Mouse (Mus musculus) kidney, adult 2 months (tissue): ENCODE data around the gene Slc9a3r2. TPM values are rescaled to one million over a fixed set of nuclear protein-coding genes. Genes with fewer than 3 reads are reported as not detected.

Experiments used
- DNase-seq: peaks from one replicate; pipeline ENCODE4 v3.0.0; 2021
- H3K27ac ChIP-seq: fragments of 200-500 bp; 2 replicates; pipeline ENCODE4 v1.5.1; 2012; ENCODE audit warnings: low read depth, low read length, control low read depth, inconsistent platforms; ENCODE audit not compliant: insufficient read depth
- H3K27me3 ChIP-seq: fragments of 200-500 bp; replicated peaks from 2 replicates; pipeline ENCODE4 v1.6.1; 2012; ENCODE audit warnings: mild to moderate bottlenecking, moderate library complexity, low read length, inconsistent platforms; ENCODE audit not compliant: control insufficient read depth, insufficient read depth
- H3K36me3 ChIP-seq: fragments of 200-500 bp; 2 replicates; pipeline ENCODE4 v1.6.1; 2012; ENCODE audit warnings: mild to moderate bottlenecking, moderate library complexity, low read length, inconsistent platforms; ENCODE audit not compliant: control insufficient read depth, insufficient read depth
- H3K4me1 ChIP-seq: fragments of 200-500 bp; 2 replicates; pipeline ENCODE4 v1.6.1; 2011; ENCODE audit warnings: low read length; ENCODE audit not compliant: control insufficient read depth, insufficient read depth
- H3K4me3 ChIP-seq: fragments of 200-500 bp; 2 replicates; pipeline ENCODE4 v1.5.1; 2011; ENCODE audit warnings: mild to moderate bottlenecking, low read depth, low read length, control low read depth; ENCODE audit not compliant: insufficient read depth
- CTCF ChIP-seq: fragments of 200-500 bp; conservative IDR thresholded peaks from 2 replicates; pipeline ENCODE4 v1.5.1; 2011; ENCODE audit warnings: low read depth, mild to moderate bottlenecking, control low read depth, low read length, moderate library complexity, mixed read lengths; ENCODE audit not compliant: insufficient read depth, insufficient read length
- POLR2A ChIP-seq: fragments of 200-500 bp; IDR thresholded peaks from one replicate; pipeline ENCODE4 v1.6.1; 2011; ENCODE audit warnings: low read depth, low read length, control low read depth
- WGBS: fragments of 180-500 bp; shearing (Covaris S2); methylation state at CpG from one replicate; pipeline ENCODE4 v1.1.7; 2018; 5-methylcytosine and 5-hydroxymethylcytosine counted together
- polyA plus RNA-seq: library from polyadenylated mRNA; depleted of rRNA; stranded (reverse); fragments of >200 nt; gene quantifications from 2 replicates; pipeline ENCODE4 v1.2.3, GENCODE M21; 2012

Gene Slc9a3r2
- polyA plus RNA-seq, 1 experiment: 111 TPM

GRCm38 (mm10) chr17:24642791-24643343, 7.3 kb downstream of the Slc9a3r2 start:
- peak overlapping the region; percentile 96 for H3K27ac ChIP-seq
- H3K36me3 ChIP-seq: no peaks in the 10 kb centered on the region
- 0 out of 2 replicates have a peak, but pooled peaks cover 3% of the 10 kb centered on the region for H3K4me1 ChIP-seq
- WGBS: 56% methylated on average over 6 of the region's 6 CpGs
- no peaks in the 10 kb centered on the region for H3K27me3 ChIP-seq
- no peak for TF ChIP-seq CTCF
- no peak for TF ChIP-seq POLR2A
- H3K4me3 ChIP-seq: peak overlapping the region; percentile 58
- no peak for DNase-seq

GRCm38 (mm10) chr17:24641944-24642343, 8.2 kb downstream of the Slc9a3r2 start:
- DNase-seq: no peak
- H3K4me3 ChIP-seq: peak overlapping the region; percentile 58
- 84% methylated on average over 14 of the region's 14 CpGs for WGBS
- TF ChIP-seq POLR2A (no peak), CTCF (no peak)
- no peak overlapping the region for H3K27ac ChIP-seq
- no peaks in the 10 kb centered on the region for H3K27me3 ChIP-seq
- H3K36me3 ChIP-seq: no peaks in the 10 kb centered on the region
- 0 out of 2 replicates have a peak, but pooled peaks cover 3% of the 10 kb centered on the region for H3K4me1 ChIP-seq

DNA sequence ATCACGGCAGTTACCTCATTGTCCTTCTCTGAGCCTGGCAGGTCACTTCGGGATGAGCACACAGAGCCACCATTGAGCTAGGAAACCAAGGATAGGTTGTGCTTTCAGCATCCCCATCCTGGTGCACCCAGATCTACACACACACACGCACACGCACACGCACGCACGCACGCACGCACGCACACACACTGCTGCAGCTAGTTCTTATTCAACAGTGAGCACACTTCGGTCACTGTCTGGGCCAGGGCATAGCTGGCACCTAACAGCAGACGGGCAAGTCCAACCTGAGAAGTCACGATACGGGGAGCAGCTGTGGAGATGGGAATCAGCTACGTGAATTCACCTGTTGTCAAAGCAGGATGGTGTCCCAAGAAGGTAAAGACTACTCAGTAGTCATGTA, 9.5 kb downstream of the Slc9a3r2 start:
- no peak overlapping the region for H3K27ac ChIP-seq
- no peaks in the 10 kb centered on the region for H3K27me3 ChIP-seq
- 0 out of 2 replicates have a peak, but pooled peaks cover 3% of the 10 kb centered on the region for H3K4me1 ChIP-seq
- H3K4me3 ChIP-seq: no peak overlapping the region
- 89% methylated on average over 15 of the region's 15 CpGs for WGBS
- no peaks in the 10 kb centered on the region for H3K36me3 ChIP-seq
- DNase-seq: no peak
- TF ChIP-seq POLR2A (no peak), CTCF (no peak)

DNA sequence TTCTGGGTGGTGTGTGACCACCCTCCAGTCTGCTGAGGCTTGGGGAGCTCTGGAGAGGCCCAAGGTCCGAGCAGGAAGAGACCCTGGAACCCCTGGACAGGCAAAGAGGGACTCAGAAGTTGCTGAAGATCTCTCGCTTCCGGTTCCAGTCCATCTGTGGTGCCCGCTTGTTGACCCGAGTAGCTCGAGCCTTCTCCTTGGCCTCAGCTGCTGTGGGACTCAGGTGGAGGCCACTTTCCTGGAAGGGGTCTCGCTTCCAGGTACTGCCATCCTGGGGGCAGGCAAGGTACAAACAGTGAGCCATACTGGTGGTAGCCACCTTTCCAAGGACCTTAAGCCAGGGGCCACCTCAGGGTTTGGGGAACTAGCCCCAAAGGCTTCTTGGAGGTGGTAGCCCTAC, 10.0 kb downstream of the Slc9a3r2 start:
- Histone ChIP-seq H3K4me3 (no peak overlapping the region), H3K4me1 (0 out of 2 replicates have a peak, but pooled peaks cover 6% of the 10 kb centered on the region), H3K36me3 (no peaks in the 10 kb centered on the region), H3K27ac (peak overlapping the region; percentile 19), H3K27me3 (no peaks in the 10 kb centered on the region)
- TF ChIP-seq CTCF: no peak
- TF ChIP-seq POLR2A: no peak
- 85% methylated on average over 7 of the region's 7 CpGs for WGBS
- DNase-seq: no peak

DNA sequence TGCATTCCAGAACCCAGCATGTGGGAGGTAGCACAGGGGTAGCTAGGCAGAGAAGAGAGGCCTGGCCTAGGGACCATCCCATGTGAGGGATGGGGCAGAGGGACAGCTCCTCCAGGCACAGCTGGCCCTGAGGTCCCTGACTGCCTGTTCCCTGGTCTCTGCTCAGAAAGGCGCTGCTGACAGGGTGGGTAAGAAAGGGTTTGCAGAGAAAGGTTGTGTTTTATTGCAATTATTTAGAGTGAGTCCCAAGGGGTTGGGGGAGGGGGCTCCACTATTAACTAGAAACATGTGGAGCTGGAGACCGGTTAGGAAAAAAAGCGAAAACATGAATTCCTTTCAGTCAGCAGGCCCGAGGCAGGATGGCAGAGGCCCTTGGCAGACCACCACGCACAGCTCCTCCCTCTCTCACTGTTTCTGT, 10.5 kb downstream of the Slc9a3r2 start:
- Histone ChIP-seq H3K27ac (peak overlapping the region; percentile 19), H3K4me3 (no peak overlapping the region), H3K36me3 (no peaks in the 10 kb centered on the region), H3K27me3 (no peaks in the 10 kb centered on the region), H3K4me1 (0 out of 2 replicates have a peak, but pooled peaks cover 6% of the 10 kb centered on the region)
- TF ChIP-seq CTCF: no peak
- TF ChIP-seq POLR2A: no peak
- no peak for DNase-seq
- WGBS: 63% methylated on average over 5 of the region's 5 CpGs

- 0 out of 2 replicates have a peak, but pooled peaks cover 6% of the 10 kb centered on the region for H3K4me1 ChIP-seq
- no peaks in the 10 kb centered on the region for H3K36me3 ChIP-seq
- no peaks in the 10 kb centered on the region for H3K27me3 ChIP-seq
- peak; percentile 69 for DNase-seq
- no peak overlapping the region for H3K4me3 ChIP-seq
- 57% methylated on average over 9 of the region's 9 CpGs for WGBS
- TF ChIP-seq POLR2A: no peak
- TF ChIP-seq CTCF: no peak
- peak overlapping the region; percentile 19 for H3K27ac ChIP-seq
Observed at GRCm38 (mm10) chr17:24638840-24639239, 11.3 kb downstream of the Slc9a3r2 start.

DNA sequence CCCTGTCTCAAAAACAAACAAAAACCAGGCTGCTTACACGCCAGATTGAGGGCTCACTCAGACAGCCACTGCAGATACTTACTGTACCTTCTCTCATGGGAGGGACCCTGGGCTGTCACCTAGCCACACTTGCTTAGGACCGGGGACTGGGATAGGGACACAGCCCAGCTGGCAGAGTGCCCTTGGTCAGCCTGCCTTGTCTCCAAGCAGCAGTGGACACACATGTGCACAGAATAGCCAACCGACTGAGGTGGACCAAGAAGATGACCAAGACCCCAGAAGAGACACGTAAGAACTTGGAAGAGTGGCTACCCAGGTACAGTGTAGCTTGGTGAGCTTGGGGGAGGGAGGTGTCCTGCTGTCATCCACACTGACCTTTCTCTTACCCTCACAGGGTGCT, 11.9 kb downstream of the Slc9a3r2 start:
- H3K36me3 ChIP-seq: no peaks in the 10 kb centered on the region
- H3K4me1 ChIP-seq: peaks cover 12% of the 10 kb centered on the region; the same call in 1 of the 2 replicates
- 69% methylated on average over 4 of the region's 4 CpGs for WGBS
- TF ChIP-seq CTCF (no peak), POLR2A (no peak)
- no peak for DNase-seq
- H3K27me3 ChIP-seq: no peaks in the 10 kb centered on the region
- peak overlapping the region; percentile 13 for H3K27ac ChIP-seq
- no peak overlapping the region for H3K4me3 ChIP-seq
